8 mouse cellular contexts compared by ENCODE assay signal in the genomic region with DNA sequence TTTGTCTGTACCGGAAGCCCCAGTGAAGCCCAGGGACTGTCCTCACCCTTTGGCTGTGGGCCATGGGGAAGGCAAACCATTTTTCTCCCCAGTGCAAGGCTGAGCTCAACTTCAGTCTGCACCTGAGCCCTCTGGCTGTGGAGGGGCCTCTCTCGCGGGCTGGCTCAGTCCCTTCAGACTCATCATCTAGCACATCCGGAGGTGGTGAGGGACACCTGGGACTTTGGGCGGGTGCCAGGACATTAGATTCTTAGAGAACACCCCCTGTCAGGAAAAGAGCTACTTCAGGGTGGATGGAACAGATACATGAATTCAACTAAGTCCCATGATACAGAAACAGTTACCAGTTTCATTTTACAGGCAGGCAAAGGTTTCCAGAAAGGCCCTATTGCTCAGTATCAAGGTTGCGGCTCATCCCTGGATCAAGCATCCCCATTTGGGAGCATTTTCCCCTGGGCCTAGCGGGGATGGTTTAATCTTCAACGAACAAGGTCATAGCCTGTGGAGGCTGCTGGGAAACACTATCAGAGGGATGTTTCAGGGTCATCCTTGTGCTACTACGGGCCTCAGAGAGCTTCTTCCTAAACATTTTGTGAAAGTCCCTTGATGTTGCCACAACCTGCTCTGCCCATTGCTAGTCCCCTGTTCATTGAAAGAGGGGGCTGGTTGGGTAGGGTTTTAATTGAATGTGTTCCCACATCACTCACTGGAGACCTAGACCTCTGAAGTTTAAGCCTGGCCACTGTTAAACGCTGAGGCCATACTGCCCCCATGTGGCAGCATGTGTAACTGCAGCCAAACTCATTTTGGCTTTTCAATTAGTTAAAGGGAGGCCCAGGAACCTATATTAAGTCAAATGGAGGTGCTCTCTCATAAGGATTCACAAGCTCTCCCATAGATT. TPM values are rescaled to one million over a fixed set of nuclear protein-coding genes. Genes with fewer than 3 reads are reported as not detected.
DNase-seq lines count a peak whose midpoint lies in the region; ATAC-seq and TF ChIP-seq lines count a peak whose summit lies in the region.

No protein-coding gene starts in this region.

- H3K4me2 ChIP-seq in embryonic facial prominence, embryonic 15.5 days (replicated peaks), result no peak overlapping the region
- no peak overlapping the region for H3K4me2 ChIP-seq in intestine, embryonic 15.5 days (replicated peaks)

- H3K4me3 ChIP-seq in thymus, adult 2 months (ENCODE audit: control insufficient read depth, insufficient read depth, low read length), result no peak overlapping the region
- no peak overlapping the region for H3K4me3 ChIP-seq in embryonic facial prominence, embryonic 15.5 days (replicated peaks)
- H3K4me3 ChIP-seq in intestine, embryonic 15.5 days (replicated peaks), result no peak overlapping the region

- no peak overlapping the region for H3K9ac ChIP-seq in embryonic facial prominence, embryonic 15.5 days
- H3K9ac ChIP-seq in intestine, embryonic 15.5 days, result no peak overlapping the region

- 69% methylated on average over 10 of the region's 10 CpGs for WGBS in thymus, adult 2 months
- 44% methylated on average over 10 of the region's 10 CpGs for WGBS in embryonic facial prominence, embryonic 15.5 days
- WGBS in intestine, embryonic 15.5 days, result 51% methylated on average over 10 of the region's 10 CpGs

- no peak for TF ChIP-seq CTCF in thymus, adult 2 months (IDR thresholded peaks at IDR 0.05; ENCODE audit: borderline replicate concordance, control insufficient read depth, extremely low read depth, insufficient read depth, low read length, poor library complexity)

- ATAC-seq in cerebellum, adult (ENCODE audit: insufficient number of reproducible peaks, low FRiP score, low TSS enrichment), result peak; percentile 23; the same call in 1 of the 2 replicates
- ATAC-seq in embryonic facial prominence, embryonic 15.5 days (ENCODE audit: insufficient number of reproducible peaks, low FRiP score, low TSS enrichment, low read depth), result no peak
- ATAC-seq in intestine, embryonic 15.5 days, result peak; percentile 34; the same call in 1 of the 2 replicates

- no peaks in the 10 kb centered on the region for H3K9me3 ChIP-seq in embryonic facial prominence, embryonic 15.5 days (replicated peaks)
- H3K9me3 ChIP-seq in intestine, embryonic 15.5 days, result no peaks in the 10 kb centered on the region

- no peak for TF ChIP-seq POLR2A in thymus, adult 2 months (IDR thresholded peaks at IDR 0.05; ENCODE audit: control insufficient read depth, extremely low read depth, insufficient read depth, low read length, poor library complexity)

- no peak for DNase-seq in cerebellum, adult 11-12 months
- peak; percentile 15 for DNase-seq in thymus, adult 2 months
- no peak for DNase-seq in thymus, postnatal 36 days
- DNase-seq in mesoderm, embryonic 11.5 days (ENCODE audit: low read depth, low spot score), result peak; percentile 79
- no peak for DNase-seq in yolk sac, embryonic 10.5 days (ENCODE audit: low spot score)

- H3K27ac ChIP-seq in thymus, adult 2 months (ENCODE audit: control insufficient read depth, insufficient read depth, low read length), result no peak overlapping the region
- peak overlapping the region; percentile 58; the same call in 1 of the 2 replicates for H3K27ac ChIP-seq in embryonic facial prominence, embryonic 15.5 days (replicated peaks)
- H3K27ac ChIP-seq in intestine, embryonic 15.5 days, result no peak overlapping the region

- H3K4me1 ChIP-seq in thymus, adult 2 months (replicated peaks; ENCODE audit: control insufficient read depth, insufficient read depth, low read length), result no peaks in the 10 kb centered on the region
- H3K4me1 ChIP-seq in embryonic facial prominence, embryonic 15.5 days, result peaks cover 8% of the 10 kb centered on the region
- no peaks in the 10 kb centered on the region for H3K4me1 ChIP-seq in intestine, embryonic 15.5 days (replicated peaks)

- H3K27me3 ChIP-seq in thymus, adult 2 months (ENCODE audit: control insufficient read depth, insufficient read depth, low read length), result no peaks in the 10 kb centered on the region
- H3K27me3 ChIP-seq in embryonic facial prominence, embryonic 15.5 days, result no peaks in the 10 kb centered on the region
- no peaks in the 10 kb centered on the region for H3K27me3 ChIP-seq in intestine, embryonic 15.5 days (replicated peaks)

- H3K36me3 ChIP-seq in thymus, adult 2 months (ENCODE audit: control insufficient read depth, insufficient read depth, low read length), result no peaks in the 10 kb centered on the region
- H3K36me3 ChIP-seq in embryonic facial prominence, embryonic 15.5 days, result peaks cover 30% of the 10 kb centered on the region
- no peaks in the 10 kb centered on the region for H3K36me3 ChIP-seq in intestine, embryonic 15.5 days

RNA-seq across cellular contexts. Expression of gene Igfbp5, which starts 20.1 kb away (rescaled TPM):
- 27.0 and 58.3 TPM in 2 replicates for polyA plus RNA-seq in thymus, adult 2 months (2012; rRNA removed)
- polyA plus RNA-seq in embryonic facial prominence, embryonic 15.5 days (2015; fragmentation: Nextera tagmentation; extraction: Ambion mirVana), result 127 and 131 TPM in 2 replicates
- polyA plus RNA-seq in intestine, embryonic 15.5 days (2015; fragmentation: Nextera tagmentation; extraction: Ambion mirVana), result 46.2 and 50.7 TPM in 2 replicates

RNA-seq across cellular contexts. Expression of gene Igfbp2, which starts 30.3 kb away (rescaled TPM):
- 13.3 and 16.4 TPM in 2 replicates for polyA plus RNA-seq in thymus, adult 2 months (2012; rRNA removed)
- polyA plus RNA-seq in embryonic facial prominence, embryonic 15.5 days (2015; fragmentation: Nextera tagmentation; extraction: Ambion mirVana), result 728 and 790 TPM in 2 replicates
- polyA plus RNA-seq in intestine, embryonic 15.5 days (2015; fragmentation: Nextera tagmentation; extraction: Ambion mirVana), result 147 and 148 TPM in 2 replicates

Comparison
In these comparisons a context has a peak if more than half of its experiments do, and no peak if none do; other contexts are left out.
1. DNase-seq: peak in thymus, adult 2 months (single experiment) and mesoderm, embryonic 11.5 days (single experiment); none in cerebellum, adult 11-12 months (single experiment), thymus, postnatal 36 days (0 of 2) and yolk sac, embryonic 10.5 days (single experiment).